In genomic region chr7:112180235-112180705, GRCm38 (mm10) we compare ENCODE assay signal across 8 mouse cellular contexts. TPM values are rescaled to one million over a fixed set of nuclear protein-coding genes. Genes with fewer than 3 reads are reported as not detected.
DNase-seq lines count a peak whose midpoint lies in the region; ATAC-seq and TF ChIP-seq lines count a peak whose summit lies in the region.

No protein-coding gene starts in this region.

- no peak overlapping the region for H3K9ac ChIP-seq in embryonic facial prominence, embryonic 14.5 days (ENCODE audit: low read depth, low read length)
- no peak overlapping the region for H3K9ac ChIP-seq in kidney, embryonic 14.5 days (ENCODE audit: low read depth, low read length)
- no peak overlapping the region for H3K9ac ChIP-seq in limb, embryonic 14.5 days (ENCODE audit: low read depth, low read length, severe bottlenecking)
- H3K9ac ChIP-seq in midbrain, postnatal 0 days (replicated peaks; ENCODE audit: low read length, poor library complexity, severe bottlenecking), result no peak overlapping the region

- no peaks in the 10 kb centered on the region for H3K36me3 ChIP-seq in embryonic facial prominence, embryonic 14.5 days (ENCODE audit: control insufficient read depth, insufficient read depth, low read length)
- no peaks in the 10 kb centered on the region for H3K36me3 ChIP-seq in heart, embryonic 10.5 days
- H3K36me3 ChIP-seq in kidney, embryonic 14.5 days (ENCODE audit: control insufficient read depth, insufficient read depth, low read length), result no peaks in the 10 kb centered on the region
- H3K36me3 ChIP-seq in limb, embryonic 14.5 days (ENCODE audit: control insufficient read depth, insufficient read depth, low read length), result no peaks in the 10 kb centered on the region
- H3K36me3 ChIP-seq in midbrain, postnatal 0 days (ENCODE audit: insufficient read depth, low read length), result no peaks in the 10 kb centered on the region

- H3K27ac ChIP-seq in embryonic facial prominence, embryonic 14.5 days (replicated peaks; ENCODE audit: low read depth, low read length), result no peak overlapping the region
- H3K27ac ChIP-seq in heart, embryonic 10.5 days, result peak overlapping the region; percentile 79
- H3K27ac ChIP-seq in kidney, embryonic 14.5 days (ENCODE audit: low read depth, low read length), result no peak overlapping the region
- no peak overlapping the region for H3K27ac ChIP-seq in limb, embryonic 14.5 days (replicated peaks; ENCODE audit: low read depth, low read length)
- H3K27ac ChIP-seq in midbrain, postnatal 0 days (ENCODE audit: low read depth, low read length), result no peak overlapping the region

- no peaks in the 10 kb centered on the region for H3K9me3 ChIP-seq in embryonic facial prominence, embryonic 14.5 days (ENCODE audit: control insufficient read depth, low read length)
- H3K9me3 ChIP-seq in heart, embryonic 10.5 days, result no peaks in the 10 kb centered on the region
- no peaks in the 10 kb centered on the region for H3K9me3 ChIP-seq in kidney, embryonic 14.5 days (ENCODE audit: control insufficient read depth, low read length)
- H3K9me3 ChIP-seq in limb, embryonic 14.5 days (ENCODE audit: control insufficient read depth, low read length), result no peaks in the 10 kb centered on the region
- H3K9me3 ChIP-seq in midbrain, postnatal 0 days (ENCODE audit: low read length), result no peaks in the 10 kb centered on the region

- peak overlapping the region; percentile 39 for H3K4me2 ChIP-seq in embryonic facial prominence, embryonic 14.5 days (ENCODE audit: low read depth, low read length)
- H3K4me2 ChIP-seq in kidney, embryonic 14.5 days (replicated peaks; ENCODE audit: low read depth, low read length), result peak overlapping the region; percentile 4; the same call in 1 of the 2 replicates
- H3K4me2 ChIP-seq in limb, embryonic 14.5 days (replicated peaks; ENCODE audit: low read depth, low read length, severe bottlenecking), result peak overlapping the region; percentile 34; the same call in 1 of the 2 replicates
- H3K4me2 ChIP-seq in midbrain, postnatal 0 days (ENCODE audit: low read depth, low read length, poor library complexity, severe bottlenecking), result no peak overlapping the region

- H3K4me1 ChIP-seq in embryonic facial prominence, embryonic 14.5 days (ENCODE audit: control insufficient read depth, insufficient read depth, low read length), result no peaks in the 10 kb centered on the region
- peaks cover 27% of the 10 kb centered on the region for H3K4me1 ChIP-seq in heart, embryonic 10.5 days
- H3K4me1 ChIP-seq in kidney, embryonic 14.5 days (ENCODE audit: control insufficient read depth, insufficient read depth, low read length), result peaks cover 4% of the 10 kb centered on the region; the same call in 1 of the 2 replicates
- H3K4me1 ChIP-seq in limb, embryonic 14.5 days (ENCODE audit: control insufficient read depth, insufficient read depth, low read length), result peaks cover 12% of the 10 kb centered on the region
- H3K4me1 ChIP-seq in midbrain, postnatal 0 days (ENCODE audit: insufficient read depth, low read length), result no peaks in the 10 kb centered on the region

- no peak overlapping the region for H3K4me3 ChIP-seq in embryonic facial prominence, embryonic 14.5 days (ENCODE audit: low read depth, low read length)
- H3K4me3 ChIP-seq in heart, embryonic 10.5 days, result peak overlapping the region; percentile 36
- H3K4me3 ChIP-seq in kidney, embryonic 14.5 days (ENCODE audit: low read length), result no peak overlapping the region
- H3K4me3 ChIP-seq in limb, embryonic 14.5 days (replicated peaks; ENCODE audit: low read length), result no peak overlapping the region
- no peak overlapping the region for H3K4me3 ChIP-seq in midbrain, postnatal 0 days (ENCODE audit: low read depth, low read length)

- no peaks in the 10 kb centered on the region for H3K27me3 ChIP-seq in embryonic facial prominence, embryonic 14.5 days (replicated peaks; ENCODE audit: control insufficient read depth, insufficient read depth, low read length)
- no peaks in the 10 kb centered on the region for H3K27me3 ChIP-seq in heart, embryonic 10.5 days (ENCODE audit: insufficient read depth, poor library complexity, severe bottlenecking)
- no peaks in the 10 kb centered on the region for H3K27me3 ChIP-seq in kidney, embryonic 14.5 days (ENCODE audit: control insufficient read depth, insufficient read depth, low read length)
- no peaks in the 10 kb centered on the region for H3K27me3 ChIP-seq in limb, embryonic 14.5 days (ENCODE audit: control insufficient read depth, insufficient read depth, low read length)
- H3K27me3 ChIP-seq in midbrain, postnatal 0 days (ENCODE audit: insufficient read depth, low read length), result no peaks in the 10 kb centered on the region

- ATAC-seq in embryonic facial prominence, embryonic 14.5 days (ENCODE audit: low read depth), result peak; percentile 89
- ATAC-seq in kidney, embryonic 14.5 days (ENCODE audit: low FRiP score, low TSS enrichment), result peak; percentile 63
- peak; percentile 87 for ATAC-seq in limb, embryonic 14.5 days (ENCODE audit: low FRiP score, low read depth)
- ATAC-seq in midbrain, postnatal 0 days (ENCODE audit: low FRiP score), result peak; percentile 64

- WGBS in embryonic facial prominence, embryonic 14.5 days, result 10% methylated on average over 9 of the region's 10 CpGs
- 7% methylated on average over 10 of the region's 10 CpGs for WGBS in heart, embryonic 10.5 days
- 17% methylated on average over 9 of the region's 10 CpGs for WGBS in kidney, embryonic 14.5 days
- 10% methylated on average over 8 of the region's 10 CpGs for WGBS in limb, embryonic 14.5 days
- 13% methylated on average over 7 of the region's 10 CpGs for WGBS in midbrain, postnatal 0 days

- TF ChIP-seq POLR2A in limb, embryonic 14.5 days (IDR thresholded peaks at IDR 0.05; ENCODE audit: borderline replicate concordance, extremely low read depth, insufficient read depth, insufficient read length), result no peak

- peak; percentile 95 for DNase-seq in 3T3-L1 (ENCODE audit: low read depth, low spot score)
- peak; percentile 43 to 71 for DNase-seq in adrenal gland, postnatal 4 days (ENCODE audit: low spot score in 2 of 2)
- peak; percentile 92 for DNase-seq in embryonic facial prominence, embryonic 14.5 days (ENCODE audit: low spot score)
- peak; percentile 88 for DNase-seq in heart, embryonic 10.5 days (ENCODE audit: low spot score)
- DNase-seq in limb, embryonic 14.5 days (ENCODE audit: low spot score), result peak; percentile 93
- DNase-seq in midbrain, postnatal 0 days (ENCODE audit: low spot score), result peak; percentile 94
- peak; percentile 17 to 47 for DNase-seq in spleen, postnatal 14 days (ENCODE audit: low spot score in 2 of 2)

- peak; percentile 94 for TF ChIP-seq CTCF in midbrain, postnatal 0 days (IDR thresholded peaks at IDR 0.05)

RNA-seq across cellular contexts. Expression of gene Dkk3, which starts 21.4 kb away (rescaled TPM):
- 10 to 100 TPM; 17.3 to 17.7 TPM for total RNA-seq in adrenal gland, postnatal 4 days (2021)
- 54.7 and 55.0 TPM in 2 replicates for polyA plus RNA-seq in embryonic facial prominence, embryonic 14.5 days (2014; fragmentation: Nextera tagmentation; extraction: Ambion mirVana)
- polyA plus RNA-seq in heart, embryonic 10.5 days (2016; fragmentation: Nextera tagmentation; extraction: Ambion mirVana), result 59.8 and 101 TPM in 2 replicates
- 9.3 and 14.9 TPM in 2 replicates for polyA plus RNA-seq in kidney, embryonic 14.5 days (2014; fragmentation: Nextera tagmentation; extraction: Ambion mirVana)
- 37.9 and 39.9 TPM in 2 replicates for polyA plus RNA-seq in limb, embryonic 14.5 days (2012; rRNA removed)
- polyA plus RNA-seq in limb, embryonic 14.5 days (2014; fragmentation: Nextera tagmentation; extraction: Ambion mirVana), result 62.6 and 66.8 TPM in 2 replicates
- total RNA-seq in midbrain, postnatal 0 days (2014; rRNA removed), result 30.9 and 31.8 TPM in 2 replicates
- 36.7 and 38.8 TPM in 2 replicates for polyA plus RNA-seq in midbrain, postnatal 0 days (2015; fragmentation: Nextera tagmentation; extraction: Ambion mirVana)

RNA-seq across cellular contexts. Expression of gene Mical2, which starts 45.4 kb away (rescaled TPM):
- 10 to 100 TPM; 25.2 TPM for total RNA-seq in adrenal gland, postnatal 4 days (2021)
- polyA plus RNA-seq in embryonic facial prominence, embryonic 14.5 days (2014; fragmentation: Nextera tagmentation; extraction: Ambion mirVana), result 11.0 and 11.5 TPM in 2 replicates
- polyA plus RNA-seq in heart, embryonic 10.5 days (2016; fragmentation: Nextera tagmentation; extraction: Ambion mirVana), result 77.8 and 153 TPM in 2 replicates
- 5.0 and 7.7 TPM in 2 replicates for polyA plus RNA-seq in kidney, embryonic 14.5 days (2014; fragmentation: Nextera tagmentation; extraction: Ambion mirVana)
- polyA plus RNA-seq in limb, embryonic 14.5 days (2012; rRNA removed), result 6.6 and 7.5 TPM in 2 replicates
- polyA plus RNA-seq in limb, embryonic 14.5 days (2014; fragmentation: Nextera tagmentation; extraction: Ambion mirVana), result 4.0 and 5.0 TPM in 2 replicates
- 11.0 and 12.5 TPM in 2 replicates for total RNA-seq in midbrain, postnatal 0 days (2014; rRNA removed)
- 5.8 and 6.2 TPM in 2 replicates for polyA plus RNA-seq in midbrain, postnatal 0 days (2015; fragmentation: Nextera tagmentation; extraction: Ambion mirVana)

Comparison
In these comparisons a context has a peak if more than half of its experiments do, and no peak if none do; other contexts are left out.
1. DNase-seq: peak in every context shown above with its lines; median percentile 95 in 3T3-L1; 94 in midbrain, postnatal 0 days; 93 in limb, embryonic 14.5 days; 92 in embryonic facial prominence, embryonic 14.5 days; 88 in heart, embryonic 10.5 days; 57 in adrenal gland, postnatal 4 days; 32 in spleen, postnatal 14 days.